ENCODE assay signal across 10 mouse cellular contexts in genomic region chr15:97534878-97535277, GRCm38 (mm10).
DNase-seq lines count a peak whose midpoint lies in the region; ATAC-seq and TF ChIP-seq lines count a peak whose summit lies in the region.
"Had no signal": no experiment of that assay in that cellular context is flagged by ENCODE, and none has a peak within 500 bp of the region (broad histone marks: within the 10 kb centered on the region; RNA-seq: fewer than 3 reads in every experiment).

No protein-coding gene starts in this region.

- no peak for TF ChIP-seq EP300 in lung, postnatal 0 days (IDR thresholded peaks at IDR 0.05)

- ATAC-seq in forebrain, embryonic 14.5 days = no peak
- no peak for ATAC-seq in forebrain, embryonic 12.5 days (ENCODE audit: low FRiP score)
- ATAC-seq in midbrain, embryonic 13.5 days = no peak
- ATAC-seq in midbrain, embryonic 11.5 days (ENCODE audit: low FRiP score) = no peak
- ATAC-seq in lung, postnatal 0 days = no peak

- DNase-seq in forebrain, embryonic 14.5 days (ENCODE audit: low spot score) = peak; percentile 62
- no peak for DNase-seq in midbrain, embryonic 11.5 days (ENCODE audit: low spot score, missing footprints)
- peak; percentile 6 for DNase-seq in layer of hippocampus, adult 9-11 months
- DNase-seq in thymus, postnatal 10 days (ENCODE audit: low spot score in 2 of 2) = peak; percentile 21 to 42
- DNase-seq in lung, postnatal 0 days (ENCODE audit: low spot score) = no peak
- no peak for DNase-seq in heart, adult 8-10 months (ENCODE audit: low spot score)
- DNase-seq: cerebellum, adult 11-12 months; kidney, postnatal 14 days had no signal

- H3K9me3 ChIP-seq in forebrain, embryonic 14.5 days (replicated peaks; ENCODE audit: control insufficient read depth, low read length) = no peaks in the 10 kb centered on the region
- H3K9me3 ChIP-seq in forebrain, embryonic 12.5 days = no peaks in the 10 kb centered on the region
- no peaks in the 10 kb centered on the region for H3K9me3 ChIP-seq in midbrain, embryonic 13.5 days
- H3K9me3 ChIP-seq in midbrain, embryonic 11.5 days (ENCODE audit: control insufficient read depth, low read length) = no peaks in the 10 kb centered on the region
- no peaks in the 10 kb centered on the region for H3K9me3 ChIP-seq in lung, postnatal 0 days (ENCODE audit: low read length)

- H3K4me1 ChIP-seq in forebrain, embryonic 14.5 days (ENCODE audit: control insufficient read depth, insufficient read depth, low read length) = no peaks in the 10 kb centered on the region
- H3K4me1 ChIP-seq in forebrain, embryonic 12.5 days = no peaks in the 10 kb centered on the region
- peaks cover 4% of the 10 kb centered on the region for H3K4me1 ChIP-seq in midbrain, embryonic 13.5 days (replicated peaks)
- no peaks in the 10 kb centered on the region for H3K4me1 ChIP-seq in midbrain, embryonic 11.5 days (ENCODE audit: control insufficient read depth, insufficient read depth, low read length)
- H3K4me1 ChIP-seq in lung, postnatal 0 days (ENCODE audit: insufficient read depth, low read depth, low read length) = no peaks in the 10 kb centered on the region

- WGBS in forebrain, embryonic 14.5 days = 69% methylated on average over 5 of the region's 5 CpGs
- 69% methylated on average over 5 of the region's 5 CpGs for WGBS in forebrain, embryonic 12.5 days
- WGBS in midbrain, embryonic 13.5 days = 59% methylated on average over 5 of the region's 5 CpGs
- WGBS in midbrain, embryonic 11.5 days = 70% methylated on average over 5 of the region's 5 CpGs
- WGBS in lung, postnatal 0 days = 70% methylated on average over 5 of the region's 5 CpGs

- no peaks in the 10 kb centered on the region for H3K27me3 ChIP-seq in forebrain, embryonic 14.5 days (replicated peaks; ENCODE audit: control insufficient read depth, insufficient read depth, low read length)
- no peaks in the 10 kb centered on the region for H3K27me3 ChIP-seq in forebrain, embryonic 12.5 days
- H3K27me3 ChIP-seq in midbrain, embryonic 13.5 days = no peaks in the 10 kb centered on the region
- no peaks in the 10 kb centered on the region for H3K27me3 ChIP-seq in midbrain, embryonic 11.5 days (ENCODE audit: control insufficient read depth, insufficient read depth, low read length)
- H3K27me3 ChIP-seq in lung, postnatal 0 days (replicated peaks; ENCODE audit: insufficient read depth, low read length) = no peaks in the 10 kb centered on the region

- no peak for TF ChIP-seq CTCF in lung, postnatal 0 days (IDR thresholded peaks at IDR 0.05)

- no peak overlapping the region for H3K27ac ChIP-seq in forebrain, embryonic 14.5 days (ENCODE audit: low read depth, low read length)
- H3K27ac ChIP-seq in forebrain, embryonic 12.5 days = no peak overlapping the region
- H3K27ac ChIP-seq in midbrain, embryonic 13.5 days = peak overlapping the region; percentile 20; the same call in 1 of the 2 replicates
- H3K27ac ChIP-seq in midbrain, embryonic 11.5 days (ENCODE audit: low read depth, low read length) = no peak overlapping the region
- H3K27ac ChIP-seq in lung, postnatal 0 days (ENCODE audit: low read length) = no peak overlapping the region

- no peak overlapping the region for H3K4me2 ChIP-seq in forebrain, embryonic 14.5 days (ENCODE audit: low read length)
- no peak overlapping the region for H3K4me2 ChIP-seq in forebrain, embryonic 12.5 days
- H3K4me2 ChIP-seq in midbrain, embryonic 13.5 days (replicated peaks) = no peak overlapping the region
- no peak overlapping the region for H3K4me2 ChIP-seq in midbrain, embryonic 11.5 days
- H3K4me2 ChIP-seq in lung, postnatal 0 days (replicated peaks; ENCODE audit: low read depth, low read length) = no peak overlapping the region

- H3K36me3 ChIP-seq in forebrain, embryonic 14.5 days (ENCODE audit: control insufficient read depth, insufficient read depth, low read length) = no peaks in the 10 kb centered on the region
- no peaks in the 10 kb centered on the region for H3K36me3 ChIP-seq in forebrain, embryonic 12.5 days (replicated peaks)
- H3K36me3 ChIP-seq in midbrain, embryonic 13.5 days = no peaks in the 10 kb centered on the region
- H3K36me3 ChIP-seq in midbrain, embryonic 11.5 days (ENCODE audit: control insufficient read depth, insufficient read depth, low read length) = no peaks in the 10 kb centered on the region
- no peaks in the 10 kb centered on the region for H3K36me3 ChIP-seq in lung, postnatal 0 days (ENCODE audit: insufficient read depth, low read length)

- no peak overlapping the region for H3K4me3 ChIP-seq in forebrain, embryonic 14.5 days (ENCODE audit: low read depth, low read length)
- no peak overlapping the region for H3K4me3 ChIP-seq in forebrain, embryonic 12.5 days (replicated peaks)
- no peak overlapping the region for H3K4me3 ChIP-seq in midbrain, embryonic 13.5 days (replicated peaks)
- H3K4me3 ChIP-seq in midbrain, embryonic 11.5 days (ENCODE audit: low read depth, low read length) = no peak overlapping the region
- H3K4me3 ChIP-seq in lung, postnatal 0 days (ENCODE audit: low read depth, low read length) = no peak overlapping the region

- no peak overlapping the region for H3K9ac ChIP-seq in forebrain, embryonic 14.5 days (ENCODE audit: low read length)
- no peak overlapping the region for H3K9ac ChIP-seq in forebrain, embryonic 12.5 days
- no peak overlapping the region for H3K9ac ChIP-seq in midbrain, embryonic 13.5 days (replicated peaks)
- H3K9ac ChIP-seq in midbrain, embryonic 11.5 days (ENCODE audit: low read length) = no peak overlapping the region
- H3K9ac ChIP-seq in lung, postnatal 0 days (replicated peaks; ENCODE audit: low read depth) = no peak overlapping the region

Comparison
In these comparisons a context has a peak if more than half of its experiments do, and no peak if none do; other contexts are left out.
1. DNase-seq: peak in forebrain, embryonic 14.5 days (single experiment), layer of hippocampus, adult 9-11 months (single experiment) and thymus, postnatal 10 days (2 of 2); none in midbrain, embryonic 11.5 days (single experiment), lung, postnatal 0 days (single experiment) and heart, adult 8-10 months (single experiment).